Mouse (Mus musculus): Measurements from ENCODE around the gene Dcun1d4. TPM values are rescaled to one million over a fixed set of nuclear protein-coding genes. Genes with fewer than 3 reads are reported as not detected.

Dcun1d4 gene
- polyA plus RNA-seq, 1 experiment from 2014 or later = 65.0 TPM

DNA sequence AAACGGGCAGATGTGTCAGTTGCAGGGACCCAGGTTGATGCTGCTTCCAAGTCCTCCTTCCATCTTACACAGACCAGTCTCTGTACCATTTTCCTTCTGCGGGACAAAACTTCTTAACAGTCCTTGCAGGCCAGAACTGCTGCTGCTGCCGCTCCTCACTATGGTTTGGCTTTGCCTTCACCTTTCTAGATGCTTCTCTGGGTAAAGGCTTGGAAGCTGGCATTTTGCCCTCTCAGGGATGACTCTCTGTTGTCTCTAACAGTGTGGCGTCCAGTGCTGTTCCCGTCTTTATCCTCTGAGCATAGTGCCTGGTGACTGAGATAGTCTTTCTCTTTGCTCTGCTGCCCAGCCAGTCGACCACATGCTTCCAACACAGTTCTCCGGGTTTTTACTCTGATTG is 66.5 kb downstream of the Dcun1d4 start:
- no peak overlapping the region for H3K4me3 ChIP-seq (ENCODE audit: low read depth, low read length)
- H3K36me3 ChIP-seq (ENCODE audit: control insufficient read depth, insufficient read depth, low read length) = no peaks in the 10 kb centered on the region
- WGBS = 91% methylated on average over 7 of the region's 7 CpGs
- no peak overlapping the region for H3K9ac ChIP-seq (ENCODE audit: low read length)
- H3K27me3 ChIP-seq (ENCODE audit: control insufficient read depth, insufficient read depth, low read length) = no peaks in the 10 kb centered on the region
- ATAC-seq (replicated peaks; ENCODE audit: low FRiP score) (no peak), DNase-seq (ENCODE audit: low spot score) (no peak)
- no peak overlapping the region for H3K4me2 ChIP-seq (ENCODE audit: low read depth, low read length, severe bottlenecking)
- H3K4me1 ChIP-seq (replicated peaks; ENCODE audit: control insufficient read depth, insufficient read depth, low read length) = no peaks in the 10 kb centered on the region
- no peak overlapping the region for H3K27ac ChIP-seq (ENCODE audit: low read depth, low read length)
- no peaks in the 10 kb centered on the region for H3K9me3 ChIP-seq (ENCODE audit: control insufficient read depth, low read length)

DNA sequence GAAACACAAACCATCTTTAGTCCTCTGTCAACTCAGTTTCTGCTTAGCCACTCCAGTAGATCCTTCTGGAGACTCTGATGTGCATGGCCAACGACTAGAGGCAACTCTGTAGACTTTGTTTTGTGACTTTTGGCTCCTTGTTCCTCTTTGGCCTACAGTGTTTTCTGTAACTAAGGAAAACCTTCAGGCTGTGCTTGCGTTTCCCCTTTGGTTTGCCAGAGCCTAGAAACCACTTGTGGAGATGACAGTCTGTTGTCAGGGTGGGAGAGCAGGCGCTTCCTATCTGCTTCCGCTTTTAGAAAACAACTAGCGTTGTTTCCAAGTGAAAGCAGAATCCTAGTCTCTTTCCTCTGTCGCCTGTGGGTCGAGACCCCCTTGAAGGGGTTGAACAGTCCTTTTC is 67.4 kb downstream of the Dcun1d4 start:
- Histone ChIP-seq H3K9me3 (ENCODE audit: control insufficient read depth, low read length) (no peaks in the 10 kb centered on the region), H3K9ac (ENCODE audit: low read length) (no peak overlapping the region), H3K4me2 (ENCODE audit: low read depth, low read length, severe bottlenecking) (no peak overlapping the region), H3K27me3 (ENCODE audit: control insufficient read depth, insufficient read depth, low read length) (no peaks in the 10 kb centered on the region), H3K27ac (ENCODE audit: low read depth, low read length) (no peak overlapping the region), H3K36me3 (ENCODE audit: control insufficient read depth, insufficient read depth, low read length) (no peaks in the 10 kb centered on the region), H3K4me3 (ENCODE audit: low read depth, low read length) (no peak overlapping the region), H3K4me1 (replicated peaks; ENCODE audit: control insufficient read depth, insufficient read depth, low read length) (no peaks in the 10 kb centered on the region)
- ATAC-seq (replicated peaks; ENCODE audit: low FRiP score) (no peak), DNase-seq (ENCODE audit: low spot score) (no peak)
- 91% methylated on average over 7 of the region's 7 CpGs for WGBS

DNA sequence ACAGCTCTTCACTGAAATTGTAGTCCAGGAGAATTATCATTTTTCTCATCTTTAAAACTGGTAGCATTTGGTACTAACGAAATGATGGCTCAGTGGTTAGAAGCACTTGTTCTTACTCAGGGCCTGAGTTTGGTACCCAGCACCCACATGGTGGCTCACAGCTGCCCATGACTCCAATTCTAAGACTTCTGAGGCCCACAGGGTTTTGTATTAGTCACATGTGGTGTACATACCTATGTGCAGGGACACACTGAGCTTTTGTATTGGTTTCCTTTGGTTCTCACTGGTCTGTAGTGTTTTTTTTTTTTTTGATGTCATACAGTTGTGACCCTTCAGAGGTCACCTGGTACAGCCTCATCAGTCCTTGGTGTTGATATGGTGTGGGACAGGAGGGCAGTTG is 68.0 kb downstream of the Dcun1d4 start:
- ATAC-seq (replicated peaks; ENCODE audit: low FRiP score) (no peak), DNase-seq (ENCODE audit: low spot score) (no peak)
- no peak overlapping the region for H3K9ac ChIP-seq (ENCODE audit: low read length)
- H3K27ac ChIP-seq (ENCODE audit: low read depth, low read length) = no peak overlapping the region
- H3K4me1 ChIP-seq (replicated peaks; ENCODE audit: control insufficient read depth, insufficient read depth, low read length) = no peaks in the 10 kb centered on the region
- 90% methylated on average over 1 of the region's 1 CpGs for WGBS
- H3K4me2 ChIP-seq (ENCODE audit: low read depth, low read length, severe bottlenecking) = no peak overlapping the region
- no peaks in the 10 kb centered on the region for H3K9me3 ChIP-seq (ENCODE audit: control insufficient read depth, low read length)
- H3K4me3 ChIP-seq (ENCODE audit: low read depth, low read length) = no peak overlapping the region
- no peaks in the 10 kb centered on the region for H3K27me3 ChIP-seq (ENCODE audit: control insufficient read depth, insufficient read depth, low read length)
- H3K36me3 ChIP-seq (ENCODE audit: control insufficient read depth, insufficient read depth, low read length) = no peaks in the 10 kb centered on the region

DNA sequence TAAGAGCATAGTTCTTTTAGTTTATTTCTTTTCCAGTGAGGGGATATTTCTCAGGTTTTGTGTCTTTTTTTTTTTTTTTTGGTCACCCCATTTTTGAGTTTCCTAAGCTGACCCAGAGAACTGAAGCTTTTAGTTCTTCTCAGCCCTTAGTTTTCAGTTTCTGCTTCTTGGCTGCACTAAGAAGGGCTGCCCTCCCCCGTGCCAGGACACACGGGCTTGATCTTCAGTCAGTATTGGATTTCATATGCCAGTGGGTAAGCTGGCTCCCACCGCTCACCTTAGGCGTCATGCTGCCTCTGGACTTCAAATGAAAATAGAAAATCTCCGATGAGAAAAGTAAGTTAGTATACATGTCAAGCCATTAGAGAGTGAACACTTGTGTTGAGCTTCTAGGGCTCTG is 71.0 kb downstream of the Dcun1d4 start:
- Histone ChIP-seq H3K27me3 (ENCODE audit: control insufficient read depth, insufficient read depth, low read length) (no peaks in the 10 kb centered on the region), H3K36me3 (ENCODE audit: control insufficient read depth, insufficient read depth, low read length) (no peaks in the 10 kb centered on the region; the same call in 1 of the 2 replicates), H3K4me2 (ENCODE audit: low read depth, low read length, severe bottlenecking) (no peak overlapping the region), H3K27ac (ENCODE audit: low read depth, low read length) (no peak overlapping the region), H3K4me1 (replicated peaks; ENCODE audit: control insufficient read depth, insufficient read depth, low read length) (no peaks in the 10 kb centered on the region), H3K9me3 (ENCODE audit: control insufficient read depth, low read length) (no peaks in the 10 kb centered on the region), H3K4me3 (ENCODE audit: low read depth, low read length) (no peak overlapping the region), H3K9ac (ENCODE audit: low read length) (no peak overlapping the region)
- no peak for DNase-seq (ENCODE audit: low spot score)
- 89% methylated on average over 5 of the region's 5 CpGs for WGBS
- no peak for ATAC-seq (replicated peaks; ENCODE audit: low FRiP score)

GRCm38 (mm10) chr5:73553903-73554302 is 73.1 kb downstream of the Dcun1d4 start:
- no peaks in the 10 kb centered on the region for H3K27me3 ChIP-seq (ENCODE audit: control insufficient read depth, insufficient read depth, low read length)
- no peak overlapping the region for H3K4me3 ChIP-seq (ENCODE audit: low read depth, low read length)
- no peak for ATAC-seq (replicated peaks; ENCODE audit: low FRiP score)
- no peak overlapping the region for H3K9ac ChIP-seq (ENCODE audit: low read length)
- WGBS = 93% methylated on average over 11 of the region's 11 CpGs
- no peak for DNase-seq (ENCODE audit: low spot score)
- peaks cover 2% of the 10 kb centered on the region; the same call in 1 of the 2 replicates for H3K36me3 ChIP-seq (ENCODE audit: control insufficient read depth, insufficient read depth, low read length)
- no peaks in the 10 kb centered on the region for H3K9me3 ChIP-seq (ENCODE audit: control insufficient read depth, low read length)
- no peak overlapping the region for H3K4me2 ChIP-seq (ENCODE audit: low read depth, low read length, severe bottlenecking)
- no peak overlapping the region for H3K27ac ChIP-seq (ENCODE audit: low read depth, low read length)
- H3K4me1 ChIP-seq (replicated peaks; ENCODE audit: control insufficient read depth, insufficient read depth, low read length) = no peaks in the 10 kb centered on the region

DNA sequence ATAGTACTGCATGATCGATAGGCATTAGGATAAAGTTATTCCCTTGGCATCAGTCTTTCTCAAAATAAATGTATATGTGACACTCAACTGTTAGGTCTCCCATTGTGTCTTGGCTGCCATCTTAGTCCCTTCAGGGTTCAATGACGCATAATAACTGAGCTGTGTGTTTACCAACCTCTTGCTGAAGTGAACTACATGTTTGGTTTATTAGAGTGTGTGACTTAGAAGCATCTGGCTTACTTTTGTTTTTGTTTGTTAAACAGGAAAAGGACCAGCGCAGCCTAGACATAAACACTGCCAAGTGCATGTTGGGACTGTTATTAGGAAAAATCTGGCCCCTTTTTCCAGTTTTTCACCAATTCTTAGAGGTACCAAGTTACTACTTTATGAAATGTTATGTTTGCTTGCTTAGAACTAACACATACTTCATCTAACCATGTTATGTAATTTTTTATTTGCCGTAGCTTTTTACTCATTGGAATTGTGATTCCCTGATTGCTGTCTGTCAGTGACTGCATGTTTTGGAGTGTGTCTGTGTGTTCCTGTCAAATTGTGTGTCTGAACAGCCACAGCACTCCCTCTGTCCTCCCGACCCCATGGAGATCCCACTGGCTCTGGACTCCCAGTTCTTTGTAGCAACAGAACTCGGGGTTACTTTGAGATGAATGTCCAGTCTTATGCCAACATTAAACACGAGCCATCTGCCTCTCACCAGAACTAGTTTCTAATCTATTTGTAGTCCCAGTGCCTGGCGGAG is 74.5 kb downstream of the Dcun1d4 start:
- ATAC-seq (replicated peaks; ENCODE audit: low FRiP score) (no peak), DNase-seq (ENCODE audit: low spot score) (no peak)
- Histone ChIP-seq H3K36me3 (ENCODE audit: control insufficient read depth, insufficient read depth, low read length) (peaks cover 2% of the 10 kb centered on the region; the same call in 1 of the 2 replicates), H3K4me2 (ENCODE audit: low read depth, low read length, severe bottlenecking) (no peak overlapping the region), H3K27me3 (ENCODE audit: control insufficient read depth, insufficient read depth, low read length) (no peaks in the 10 kb centered on the region), H3K9me3 (ENCODE audit: control insufficient read depth, low read length) (no peaks in the 10 kb centered on the region), H3K9ac (ENCODE audit: low read length) (no peak overlapping the region), H3K4me1 (replicated peaks; ENCODE audit: control insufficient read depth, insufficient read depth, low read length) (no peaks in the 10 kb centered on the region), H3K4me3 (ENCODE audit: low read depth, low read length) (no peak overlapping the region), H3K27ac (ENCODE audit: low read depth, low read length) (no peak overlapping the region)
- 88% methylated on average over 8 of the region's 8 CpGs for WGBS

DNA sequence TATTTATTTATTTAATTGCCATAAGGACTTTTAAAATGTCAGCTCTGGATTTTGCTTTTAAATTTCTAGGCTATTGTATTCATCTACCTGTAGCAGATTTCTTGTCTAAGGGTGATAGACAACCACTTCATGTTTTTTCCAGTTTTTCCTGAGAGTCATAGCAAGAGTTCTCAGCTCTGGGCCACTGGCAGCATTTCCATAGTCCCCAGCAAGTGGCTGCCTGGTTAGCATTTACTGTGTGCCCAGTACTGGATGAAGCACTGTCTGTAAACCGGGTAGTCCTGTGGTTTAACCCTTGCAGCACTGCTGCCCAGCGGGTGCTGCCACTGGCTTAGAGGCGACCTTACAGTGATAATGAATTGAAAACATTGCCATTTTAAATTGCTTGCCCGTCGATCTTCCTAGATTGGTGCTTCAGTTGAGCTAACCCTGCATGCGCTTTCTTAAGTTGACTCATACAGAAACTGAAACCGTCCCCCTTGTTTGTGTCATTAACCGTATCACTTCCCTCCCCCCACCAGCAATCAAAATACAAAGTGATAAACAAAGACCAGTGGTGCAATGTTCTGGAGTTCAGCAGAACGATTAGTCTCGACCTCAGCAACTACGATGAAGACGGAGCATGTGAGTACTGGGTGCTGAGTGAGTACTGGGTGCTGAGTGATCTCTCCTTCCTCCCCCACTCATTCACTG is 76.1 kb downstream of the Dcun1d4 start:
- H3K27me3 ChIP-seq (ENCODE audit: control insufficient read depth, insufficient read depth, low read length) = no peaks in the 10 kb centered on the region
- H3K27ac ChIP-seq (ENCODE audit: low read depth, low read length) = no peak overlapping the region
- DNase-seq (ENCODE audit: low spot score) (no peak), ATAC-seq (replicated peaks; ENCODE audit: low FRiP score) (no peak)
- peaks cover 2% of the 10 kb centered on the region; the same call in 1 of the 2 replicates for H3K36me3 ChIP-seq (ENCODE audit: control insufficient read depth, insufficient read depth, low read length)
- H3K4me3 ChIP-seq (ENCODE audit: low read depth, low read length) = no peak overlapping the region
- H3K4me2 ChIP-seq (ENCODE audit: low read depth, low read length, severe bottlenecking) = no peak overlapping the region
- H3K4me1 ChIP-seq (replicated peaks; ENCODE audit: control insufficient read depth, insufficient read depth, low read length) = no peaks in the 10 kb centered on the region
- no peaks in the 10 kb centered on the region for H3K9me3 ChIP-seq (ENCODE audit: control insufficient read depth, low read length)
- H3K9ac ChIP-seq (ENCODE audit: low read length) = no peak overlapping the region
- 85% methylated on average over 12 of the region's 12 CpGs for WGBS

GRCm38 (mm10) chr5:73558756-73559155 is 78.0 kb downstream of the Dcun1d4 start:
- Histone ChIP-seq H3K9ac (ENCODE audit: low read length) (no peak overlapping the region), H3K4me2 (ENCODE audit: low read depth, low read length, severe bottlenecking) (no peak overlapping the region), H3K9me3 (ENCODE audit: control insufficient read depth, low read length) (no peaks in the 10 kb centered on the region), H3K36me3 (ENCODE audit: control insufficient read depth, insufficient read depth, low read length) (peaks cover 2% of the 10 kb centered on the region; the same call in 1 of the 2 replicates), H3K4me1 (replicated peaks; ENCODE audit: control insufficient read depth, insufficient read depth, low read length) (no peaks in the 10 kb centered on the region), H3K4me3 (ENCODE audit: low read depth, low read length) (no peak overlapping the region), H3K27me3 (ENCODE audit: control insufficient read depth, insufficient read depth, low read length) (no peaks in the 10 kb centered on the region), H3K27ac (ENCODE audit: low read depth, low read length) (no peak overlapping the region)
- ATAC-seq (replicated peaks; ENCODE audit: low FRiP score) (no peak), DNase-seq (ENCODE audit: low spot score) (no peak)
- WGBS = 94% methylated on average over 6 of the region's 6 CpGs

All from forebrain, embryonic 11.5 days (tissue).